Mouse (Mus musculus): Measurements from ENCODE around the gene Dnajc5.

DNA sequence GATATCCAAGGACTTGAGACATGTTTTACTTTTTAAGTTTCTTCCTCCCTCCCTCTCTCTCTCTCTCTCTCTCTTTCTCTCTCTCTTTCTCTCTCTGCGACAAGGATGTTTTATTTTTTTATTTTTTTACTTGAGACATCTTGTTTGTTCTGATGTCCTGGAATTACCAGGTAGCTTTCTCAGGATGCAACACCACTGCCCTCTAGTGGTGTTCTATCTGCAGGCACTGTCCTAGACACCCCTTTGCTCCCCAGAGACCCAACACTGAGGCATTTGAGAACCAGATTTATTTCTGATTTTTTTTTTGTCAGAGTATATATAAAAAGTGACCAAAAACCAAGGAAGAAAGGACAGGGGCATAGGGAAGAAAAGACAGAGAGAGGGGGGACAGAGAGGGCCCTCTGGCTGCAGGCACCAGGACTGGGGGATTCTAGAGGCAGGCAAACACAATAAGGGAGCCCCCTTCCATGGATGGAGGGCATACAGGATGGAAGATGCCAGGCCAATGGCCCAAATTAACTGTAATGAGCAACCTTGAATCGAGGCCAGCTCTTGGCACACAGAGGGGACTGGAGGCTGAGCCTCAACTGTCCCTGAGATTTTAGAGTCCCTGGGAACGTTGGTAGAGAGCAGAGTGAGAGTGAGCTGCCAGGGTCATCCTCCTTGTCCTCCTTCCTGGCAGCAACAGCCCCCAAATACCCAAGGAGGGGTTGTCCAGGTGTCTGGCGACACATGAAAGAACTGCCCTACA, 74.8 kb downstream of the Dnajc5 start:
- TF ChIP-seq CTCF (IDR thresholded peaks at IDR 0.05; ENCODE audit: low read depth) (peak; percentile 70), EP300 (IDR thresholded peaks at IDR 0.05; ENCODE audit: low read depth) (no peak)

All from liver, embryonic 14.5 days (tissue).